Mouse (Mus musculus): ENCODE results near the gene Dupd1.

Dupd1 gene

DNA sequence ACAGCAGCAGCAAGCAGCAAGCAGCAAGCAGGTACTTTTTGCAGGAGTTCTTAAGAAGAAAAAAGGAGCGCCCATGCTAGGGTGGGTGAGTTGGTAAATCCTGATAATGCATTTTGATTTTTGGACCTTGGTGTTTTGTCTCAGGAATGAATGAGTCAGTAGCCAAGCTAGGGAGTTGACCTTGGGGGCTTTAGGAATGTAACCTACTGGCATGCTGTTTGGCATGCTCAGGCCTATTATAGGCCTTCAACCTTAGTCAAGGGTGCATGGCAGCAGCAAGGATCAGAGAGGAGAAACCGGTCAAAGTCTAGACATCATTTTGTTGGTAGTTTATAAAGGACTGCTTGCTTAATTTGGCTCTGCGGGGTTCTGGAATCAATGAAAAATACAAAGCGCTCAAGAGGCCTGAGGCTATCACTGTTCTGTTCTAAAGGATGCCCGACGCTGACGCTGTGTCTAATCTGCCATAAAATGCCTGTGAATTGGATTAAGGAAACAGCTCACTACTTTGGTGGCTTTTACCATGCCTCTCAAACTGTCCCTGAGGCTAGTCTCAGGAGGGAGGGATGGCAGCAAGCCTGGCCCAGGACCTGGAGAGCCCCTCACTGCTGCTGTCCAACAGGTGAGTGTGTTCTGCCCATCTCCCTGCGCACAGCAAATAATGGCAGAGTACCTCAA lies 7.8 kb upstream of the Dupd1 start:
- DNase-seq (ENCODE audit: low read depth), result no peak

DNA sequence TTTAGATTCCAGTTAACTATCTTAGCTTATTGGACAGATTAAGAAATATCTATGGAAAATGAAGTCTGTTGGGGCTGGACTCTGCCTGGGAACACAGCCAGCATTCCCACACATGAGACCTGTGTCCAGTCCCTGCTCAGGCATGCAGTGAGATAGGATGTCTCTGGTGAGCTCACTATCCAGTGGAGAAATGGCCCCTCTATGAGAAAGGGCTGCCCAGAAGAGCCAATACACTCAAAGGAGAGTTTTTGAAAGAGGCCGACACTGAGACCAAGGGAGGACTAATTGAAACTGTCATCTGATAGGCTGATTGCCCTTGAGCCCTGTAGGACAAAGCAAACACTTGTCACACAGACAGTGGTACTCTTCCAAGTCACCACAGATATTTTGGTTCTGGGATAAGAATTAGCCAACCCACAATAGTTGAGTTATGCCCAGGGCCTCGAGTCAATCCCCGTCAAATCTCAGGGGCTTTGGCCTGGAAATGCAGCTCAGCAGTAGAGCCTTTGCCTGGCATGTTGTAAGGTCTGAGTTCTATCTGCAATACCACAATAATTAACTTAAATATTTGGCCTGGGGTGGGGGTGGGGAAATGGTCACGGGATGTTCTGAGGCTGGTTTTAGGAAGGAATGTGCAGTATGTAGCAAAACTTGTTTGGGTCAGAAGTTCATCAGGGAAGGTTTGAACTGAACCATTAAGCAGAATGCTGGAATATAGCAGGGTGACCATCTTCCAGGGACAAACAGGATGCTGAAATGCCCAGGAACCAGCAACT lies 6.2 kb upstream of the Dupd1 start:
- DNase-seq (ENCODE audit: low read depth), result no peak

DNA sequence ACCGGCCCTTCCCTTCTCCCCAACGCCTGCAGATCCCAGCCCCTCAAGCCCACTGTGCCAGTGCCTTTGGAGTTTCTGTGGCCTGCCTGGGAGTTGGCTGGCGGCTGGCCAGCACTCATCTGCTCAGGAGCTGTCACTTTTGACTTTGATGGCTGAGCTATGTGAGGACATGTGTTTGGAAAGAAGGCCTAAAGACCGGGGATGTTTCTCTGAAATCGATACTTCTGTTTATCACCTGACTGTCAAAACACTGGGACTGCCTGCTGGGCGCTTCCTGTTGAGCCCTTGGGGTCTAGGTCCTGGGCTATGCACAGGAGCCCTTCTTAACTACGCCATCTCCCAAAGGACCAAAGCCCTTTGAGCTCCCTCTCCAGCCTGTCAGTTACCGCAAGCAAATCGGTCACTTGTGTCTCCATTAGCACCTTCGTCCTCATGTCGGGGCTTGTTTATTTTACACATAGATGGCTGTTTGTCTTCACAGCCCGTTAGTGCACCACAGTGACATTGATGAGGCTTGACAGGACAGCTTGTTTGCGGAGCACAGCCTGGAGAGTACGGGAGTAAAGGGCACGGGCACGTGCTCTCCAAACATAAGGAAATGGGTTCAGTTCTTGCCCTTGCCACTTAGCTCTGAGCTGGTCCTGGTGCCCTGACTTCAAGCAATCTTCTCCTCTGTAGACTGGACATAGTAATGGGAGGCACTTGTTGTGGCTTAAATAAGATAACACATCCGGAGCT lies 5.4 kb upstream of the Dupd1 start:
- DNase-seq (ENCODE audit: low read depth), result no peak

DNA sequence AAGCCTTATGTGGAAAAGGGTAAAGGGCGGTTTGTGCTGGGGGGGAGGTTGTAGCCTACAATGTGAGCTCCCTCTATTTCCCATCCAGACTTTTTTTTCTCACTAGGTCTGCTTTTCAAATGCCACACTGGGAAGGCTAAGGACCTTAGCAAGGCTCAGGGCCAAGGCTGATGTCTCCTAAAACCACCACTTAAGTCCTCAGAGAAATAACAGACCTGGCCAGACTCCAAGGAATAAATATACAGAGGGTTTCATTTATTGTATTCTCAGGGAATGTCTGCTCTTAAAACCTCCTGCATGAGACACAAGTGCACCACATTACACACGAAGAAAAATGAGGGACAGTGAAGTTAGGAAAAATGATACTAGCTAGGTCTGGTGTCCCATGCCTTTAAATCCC lies 3.1 kb downstream of the Dupd1 start:
- DNase-seq (ENCODE audit: low read depth), result no peak

DNA sequence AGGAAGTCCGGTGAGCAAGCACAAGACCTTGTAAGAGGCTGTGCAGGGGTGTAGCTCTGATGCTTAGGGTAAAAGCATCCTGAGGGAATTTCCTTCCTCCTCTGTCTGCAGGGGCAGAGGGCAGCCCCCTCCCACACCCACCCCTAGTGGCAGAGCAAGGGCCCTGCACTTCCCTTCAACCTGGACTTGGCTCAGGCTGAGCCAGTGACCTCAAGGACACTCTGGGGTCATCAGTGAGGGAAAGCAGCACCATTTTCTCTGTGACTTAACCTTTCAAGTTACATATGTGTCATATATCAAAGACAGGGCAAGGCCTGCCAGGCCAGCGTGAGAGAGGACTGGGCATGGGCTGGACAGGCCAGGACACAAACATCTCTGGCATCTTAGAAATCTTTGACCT lies 4.8 kb downstream of the Dupd1 start:
- no peak for DNase-seq (ENCODE audit: low read depth)

DNA sequence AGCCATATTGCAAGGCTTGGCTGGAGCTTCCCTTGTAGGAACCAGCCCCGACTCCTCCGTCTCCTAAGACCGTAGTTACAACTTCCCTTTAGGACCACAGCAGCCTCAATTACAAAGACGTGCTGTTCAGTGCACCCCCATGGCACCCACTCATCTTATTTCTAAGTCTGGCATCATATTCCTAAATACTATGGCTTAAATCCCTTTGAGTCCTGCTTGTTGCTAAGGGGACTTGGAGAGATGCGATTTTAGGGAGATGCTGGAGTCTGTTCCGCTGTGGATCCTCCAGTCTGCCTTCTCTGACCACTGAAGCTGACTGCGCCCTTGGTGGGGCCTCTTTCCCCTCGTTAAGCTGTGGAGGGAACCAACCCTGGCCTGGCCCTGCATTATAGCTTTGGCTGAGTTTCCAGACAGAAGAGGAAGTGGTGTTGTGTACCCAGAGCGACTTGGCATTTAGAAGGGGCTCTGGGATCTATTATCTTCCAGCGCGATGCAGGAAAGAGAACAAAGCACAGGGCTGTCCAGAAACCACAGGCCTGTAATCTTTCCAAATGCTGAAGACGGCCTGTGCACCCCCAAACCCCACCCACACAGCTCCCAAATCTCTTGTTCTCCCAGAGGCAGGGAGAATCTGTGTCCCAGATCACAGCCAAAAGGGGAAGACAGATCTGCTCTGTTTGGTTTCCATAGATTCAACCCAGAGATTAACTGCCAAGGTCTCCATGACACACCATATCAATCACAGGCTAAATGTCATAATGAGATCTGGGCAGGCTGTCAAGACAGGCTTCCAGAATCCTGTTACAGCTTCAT lies 7.4 kb downstream of the Dupd1 start:
- DNase-seq (ENCODE audit: low read depth), result peak; percentile 73

DNA sequence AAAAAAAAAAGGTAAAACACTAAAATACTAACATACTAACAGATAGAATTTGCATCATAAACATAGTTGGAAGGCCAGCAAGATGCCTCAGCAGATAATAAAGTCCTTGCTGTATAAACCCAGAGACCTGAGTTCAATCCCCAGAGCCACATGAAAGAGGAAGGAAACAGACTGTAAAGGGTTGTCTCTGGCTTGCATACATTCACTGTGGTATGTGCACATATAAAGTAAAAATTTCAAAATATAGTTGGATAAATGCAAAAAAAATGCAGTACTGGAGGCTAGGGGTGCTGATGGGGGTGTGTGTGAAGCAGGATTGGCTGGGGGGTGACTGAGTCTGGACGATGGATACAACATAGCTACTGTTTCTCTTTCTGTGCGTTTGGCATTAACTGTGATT lies 8.9 kb downstream of the Dupd1 start:
- DNase-seq (ENCODE audit: low read depth), result peak; percentile 40

DNA sequence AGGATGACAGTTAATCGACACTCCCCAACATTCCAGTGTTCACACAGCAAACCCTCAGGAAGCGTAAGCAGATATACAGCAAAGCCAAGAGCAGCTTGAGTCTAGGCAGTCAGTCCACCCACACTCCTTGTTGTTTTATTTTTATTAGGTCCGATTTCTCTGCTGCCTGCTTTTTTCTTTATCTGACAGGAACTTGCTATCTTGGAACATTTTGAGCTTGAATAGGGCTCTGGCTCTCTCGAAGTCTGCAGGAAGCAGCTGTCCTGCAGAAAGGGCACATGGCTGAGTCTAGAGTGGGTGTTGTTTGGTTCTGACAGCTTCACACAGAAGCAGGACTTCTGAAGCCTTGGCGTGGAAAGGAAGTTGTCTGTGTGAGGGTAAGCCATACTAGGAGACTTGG lies 11.1 kb downstream of the Dupd1 start:
- peak; percentile 32 for DNase-seq (ENCODE audit: low read depth)

DNA sequence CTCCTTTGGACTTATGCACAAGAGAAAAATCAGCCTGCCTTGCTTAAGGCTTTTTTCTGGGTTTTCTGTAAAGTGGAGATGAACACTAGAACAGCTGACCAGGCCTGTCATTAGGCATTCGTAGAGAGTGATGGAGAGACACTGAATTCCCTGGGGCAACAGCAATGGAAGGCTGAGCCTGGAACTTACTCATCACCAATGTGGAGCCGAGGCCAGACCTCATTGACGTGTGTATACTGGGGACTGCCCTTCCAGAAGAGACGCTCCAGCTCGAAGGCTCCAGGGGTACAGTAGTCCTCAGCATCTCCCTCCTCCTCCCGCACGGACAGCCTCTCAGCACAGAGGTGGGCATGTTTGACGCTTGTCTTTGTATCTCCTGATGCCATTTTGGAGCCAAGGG lies 11.7 kb downstream of the Dupd1 start:
- DNase-seq (ENCODE audit: low read depth), result no peak

DNA sequence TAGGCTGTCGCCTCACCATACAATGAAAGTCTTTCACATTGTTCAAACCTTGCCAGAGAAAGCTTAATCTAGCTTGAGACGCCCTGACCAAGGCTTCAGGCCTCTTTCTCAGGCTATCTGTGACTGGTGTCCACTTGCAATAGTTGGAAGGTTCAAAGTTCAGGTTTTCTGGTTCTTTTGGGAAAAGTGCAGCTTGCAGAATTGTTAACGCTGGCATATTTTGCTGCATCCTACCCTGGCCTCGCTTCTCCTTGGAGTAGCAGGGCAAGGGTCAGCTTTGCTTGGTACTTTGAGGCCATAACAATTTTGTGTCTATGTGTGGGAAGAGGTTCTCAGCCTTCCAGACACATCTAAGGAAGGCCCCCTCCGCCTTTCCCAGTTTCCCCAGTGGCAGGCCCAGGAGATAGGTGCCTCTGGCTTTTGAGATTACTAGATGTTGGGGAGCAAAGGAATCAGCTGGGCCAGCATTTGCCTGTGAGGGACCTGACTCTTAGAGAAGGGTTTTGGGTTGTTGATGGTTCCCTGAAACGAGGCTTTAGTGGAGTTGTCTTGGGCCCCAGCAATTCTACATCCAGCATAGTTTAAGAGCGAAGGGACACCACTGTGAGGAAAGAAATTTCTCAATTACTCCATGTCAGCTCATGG lies 18.1 kb downstream of the Dupd1 start:
- DNase-seq (ENCODE audit: low read depth), result no peak

DNA sequence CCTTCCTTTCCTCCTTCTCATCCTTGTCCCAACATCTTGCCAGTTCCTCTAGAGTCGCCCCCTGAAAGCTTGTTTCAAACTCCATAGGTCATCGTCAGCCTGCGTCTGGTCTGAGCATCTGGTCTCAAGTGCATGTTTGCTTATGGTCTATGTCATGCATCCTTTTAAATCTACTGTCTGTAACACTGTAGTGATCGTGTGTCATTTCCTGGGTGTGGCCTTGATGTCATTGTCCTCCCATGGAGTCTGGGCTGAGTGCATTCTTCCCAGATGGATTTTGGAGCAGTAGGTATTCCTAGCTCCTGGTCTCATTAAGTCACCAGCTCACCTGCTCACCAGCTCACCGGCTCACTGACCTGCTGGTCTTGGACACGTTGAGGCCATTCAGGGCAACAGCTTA lies 19.4 kb downstream of the Dupd1 start:
- DNase-seq (ENCODE audit: low read depth), result peak; percentile 38

DNA sequence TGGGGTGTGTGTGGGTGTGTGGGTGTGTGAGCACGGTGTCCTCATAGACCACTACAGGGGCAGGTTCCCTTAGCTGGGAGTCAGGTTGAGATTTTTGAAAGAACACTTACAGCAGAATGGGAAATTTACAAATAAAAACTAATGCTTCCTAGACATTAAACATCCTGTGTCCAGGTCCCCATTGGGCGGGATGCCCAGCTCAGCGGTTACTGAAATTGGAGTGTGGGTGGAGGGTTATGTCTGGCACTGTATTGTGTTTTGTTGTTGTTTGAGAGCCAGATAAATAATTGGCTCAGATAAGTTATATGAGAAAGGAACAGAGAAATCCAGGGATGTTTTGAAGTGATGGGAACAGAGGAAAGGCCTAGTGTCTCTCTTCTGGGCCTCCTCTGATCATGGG lies 23.3 kb downstream of the Dupd1 start:
- no peak for DNase-seq (ENCODE audit: low read depth)

DNA sequence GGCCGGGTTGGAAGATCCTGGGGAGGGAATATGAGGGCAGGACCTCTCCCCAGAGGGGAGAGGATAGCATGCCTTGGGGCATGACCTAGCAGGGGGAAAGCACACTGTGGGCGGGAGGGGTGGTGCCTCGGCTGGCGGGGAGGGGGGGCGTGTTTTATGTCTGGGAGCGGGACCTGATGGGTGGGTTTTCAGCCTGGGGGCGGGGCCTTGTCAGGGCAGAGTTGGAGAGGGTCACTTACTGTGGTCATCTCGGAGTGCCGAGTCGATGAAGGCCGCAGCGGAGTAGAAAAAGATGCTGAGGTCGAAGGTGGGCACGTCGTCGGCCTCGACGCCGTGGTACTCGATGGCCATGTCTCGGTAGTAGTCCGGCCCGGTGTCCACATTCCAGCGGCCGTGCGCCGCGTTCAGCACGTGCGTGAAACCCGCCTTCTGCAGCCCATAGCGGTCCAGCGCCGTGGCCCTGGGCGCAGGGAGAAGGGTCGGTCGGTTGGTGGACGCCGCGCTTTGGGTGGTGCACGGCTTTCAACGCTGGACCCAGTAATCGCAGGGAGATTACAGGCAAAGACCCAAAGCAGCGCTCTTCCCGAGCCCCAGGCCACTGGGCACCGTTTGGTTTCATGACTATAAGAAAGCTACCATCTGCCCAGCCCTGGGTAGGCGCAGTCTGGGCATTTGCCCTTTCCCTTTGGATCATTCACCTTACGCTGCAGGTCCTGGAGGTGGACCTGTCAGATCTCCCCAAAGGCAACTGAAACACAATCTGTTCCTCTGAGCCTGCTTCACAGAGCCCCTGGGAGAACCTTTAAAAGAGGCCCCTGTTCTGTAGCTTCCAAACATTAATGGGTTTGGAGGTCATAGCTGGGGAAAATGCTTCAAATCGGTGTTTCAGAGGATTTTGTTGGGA lies 27.7 kb downstream of the Dupd1 start:
- DNase-seq (ENCODE audit: low read depth), result no peak

DNA sequence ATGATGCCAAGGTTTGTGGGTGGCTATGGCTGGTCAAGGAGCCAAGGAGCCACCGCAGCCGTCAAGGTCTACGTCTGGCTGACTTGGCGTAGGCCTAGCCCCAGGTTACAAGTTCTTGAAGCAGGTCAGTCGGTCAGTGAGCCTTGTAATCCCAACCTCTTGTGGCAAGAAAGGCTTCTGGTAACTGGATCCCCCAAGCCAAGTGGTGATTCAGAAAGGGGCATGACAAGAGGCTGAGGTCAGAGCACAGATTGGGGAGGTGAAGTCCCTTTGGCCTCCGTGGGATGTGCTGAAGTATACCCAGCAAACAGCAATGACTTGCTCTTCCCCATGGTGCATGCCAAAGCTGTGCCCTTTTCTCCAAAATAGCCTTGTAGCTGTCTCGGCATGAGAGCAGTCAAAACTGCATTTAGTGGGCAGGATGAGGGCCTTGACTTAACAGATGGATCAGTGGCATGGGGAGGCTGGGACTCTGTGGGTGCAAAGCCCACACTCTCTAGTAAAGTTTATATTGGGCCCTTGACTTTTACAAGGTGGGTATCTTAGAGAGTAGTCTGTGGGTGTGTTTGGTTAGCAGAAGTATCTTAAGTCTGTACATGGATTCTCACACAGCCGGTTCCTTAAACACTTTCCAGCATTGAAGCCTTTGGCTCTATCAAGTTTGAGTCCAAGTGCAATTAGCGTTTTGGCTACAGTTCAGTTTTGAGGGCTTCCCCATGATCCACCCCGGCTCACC lies 28.8 kb downstream of the Dupd1 start:
- DNase-seq (ENCODE audit: low read depth), result no peak

DNA sequence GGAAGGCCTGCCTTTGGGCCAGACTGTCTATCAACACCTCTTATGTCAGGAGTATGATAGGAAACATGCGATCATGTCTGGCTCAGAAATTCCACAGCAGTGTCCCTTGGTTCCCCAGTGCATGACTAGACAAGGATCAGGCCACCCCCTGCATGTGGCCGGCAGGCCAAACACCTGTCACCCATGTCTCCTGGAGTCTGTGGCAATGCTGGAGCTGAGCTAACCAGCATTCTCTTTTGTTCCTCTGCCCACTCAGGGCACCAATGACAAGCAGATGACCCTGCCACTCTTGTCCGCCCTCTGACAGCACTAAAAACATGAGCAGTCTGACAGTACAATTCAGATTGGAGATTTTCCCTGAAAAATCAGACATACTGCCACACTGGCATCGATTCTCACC lies 30.5 kb downstream of the Dupd1 start:
- DNase-seq (ENCODE audit: low read depth), result no peak

DNA sequence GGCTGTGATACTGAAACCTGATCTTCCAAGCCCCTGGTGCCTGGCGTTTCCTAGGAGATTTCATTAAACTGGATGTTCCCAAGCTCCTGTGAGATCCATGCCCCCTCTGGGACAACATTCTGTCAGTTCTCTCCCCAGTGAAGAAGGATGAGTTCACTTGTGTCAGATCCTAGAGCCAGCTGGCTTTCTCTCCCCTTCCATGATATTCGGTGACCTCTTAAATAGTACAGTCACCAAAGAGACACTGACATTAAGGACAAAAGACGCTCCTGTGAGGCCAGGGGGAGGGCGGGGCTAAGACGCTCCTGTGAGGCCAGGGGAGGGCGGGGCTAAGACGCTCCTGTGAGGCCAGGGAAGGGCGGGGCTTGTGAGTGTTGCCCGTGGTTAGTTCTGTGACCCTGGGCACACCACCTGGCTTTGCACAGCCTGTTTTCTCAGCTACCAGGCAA lies 31.7 kb downstream of the Dupd1 start:
- DNase-seq (ENCODE audit: low read depth), result peak; percentile 75

DNA sequence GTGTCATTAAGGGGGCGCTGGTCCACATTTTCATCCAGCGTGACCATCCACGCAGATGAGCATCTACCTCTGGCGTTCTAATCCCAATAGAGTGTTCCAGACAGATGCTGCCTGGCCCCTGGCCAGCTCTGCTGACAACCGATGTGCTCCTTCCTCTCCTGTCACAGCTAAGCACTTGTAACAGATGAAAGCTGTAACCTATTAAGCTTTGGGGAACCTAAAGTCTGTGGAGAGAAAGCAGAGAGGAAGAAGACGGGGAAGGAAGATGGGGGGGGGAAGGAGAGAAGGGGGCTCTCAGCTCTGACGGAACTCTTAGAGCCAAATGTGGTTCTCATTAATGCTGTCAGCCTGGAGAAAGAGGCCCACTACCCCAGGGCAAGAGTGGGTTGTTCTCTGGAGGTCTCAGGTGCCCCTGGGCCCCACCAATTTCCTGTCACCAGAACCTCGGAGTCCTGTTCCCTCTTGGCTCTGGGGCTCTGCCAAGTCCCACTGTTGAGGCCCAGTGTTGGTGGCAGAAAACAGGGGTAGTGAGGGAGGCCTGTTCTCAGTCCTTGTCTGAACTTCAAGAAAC lies 34.7 kb downstream of the Dupd1 start:
- DNase-seq (ENCODE audit: low read depth), result peak; percentile 33

DNA sequence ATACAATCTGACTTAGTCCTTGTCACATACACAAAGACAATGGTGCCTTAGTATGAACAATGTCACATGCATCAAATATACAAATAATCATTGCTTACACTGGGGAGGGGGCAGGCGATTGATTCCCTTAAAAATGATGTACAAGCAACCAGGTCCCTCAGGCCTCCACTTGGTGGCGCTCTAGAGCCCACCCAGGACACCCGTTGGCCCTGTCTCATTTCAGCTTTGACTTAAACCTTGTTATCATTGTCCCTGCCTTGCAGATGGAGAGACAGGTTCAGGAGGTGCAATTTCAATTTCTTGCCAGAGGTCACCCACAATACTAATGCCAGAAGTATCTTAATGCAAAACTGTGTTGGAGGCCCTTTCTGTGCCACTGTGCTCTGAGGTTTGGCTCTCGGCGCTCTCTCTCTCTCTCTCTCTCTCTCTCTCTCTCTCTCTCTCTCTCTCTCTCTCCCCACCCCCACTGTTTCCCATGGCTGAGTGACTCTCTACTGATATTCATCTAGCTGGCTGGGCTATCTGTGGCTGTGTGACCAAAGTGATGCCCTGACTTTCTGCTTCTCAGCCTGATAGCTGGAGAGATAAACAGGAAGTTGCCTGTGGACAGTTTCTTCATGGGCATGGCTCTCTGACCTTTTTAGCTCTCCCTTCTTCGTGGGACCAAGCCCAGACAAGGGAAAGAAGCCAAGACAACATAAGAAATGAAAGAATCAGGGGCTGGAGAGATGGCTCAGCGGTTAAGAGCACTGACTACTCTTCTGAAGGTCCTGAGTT lies 35.7 kb downstream of the Dupd1 start:
- DNase-seq (ENCODE audit: low read depth), result peak; percentile 81

DNA sequence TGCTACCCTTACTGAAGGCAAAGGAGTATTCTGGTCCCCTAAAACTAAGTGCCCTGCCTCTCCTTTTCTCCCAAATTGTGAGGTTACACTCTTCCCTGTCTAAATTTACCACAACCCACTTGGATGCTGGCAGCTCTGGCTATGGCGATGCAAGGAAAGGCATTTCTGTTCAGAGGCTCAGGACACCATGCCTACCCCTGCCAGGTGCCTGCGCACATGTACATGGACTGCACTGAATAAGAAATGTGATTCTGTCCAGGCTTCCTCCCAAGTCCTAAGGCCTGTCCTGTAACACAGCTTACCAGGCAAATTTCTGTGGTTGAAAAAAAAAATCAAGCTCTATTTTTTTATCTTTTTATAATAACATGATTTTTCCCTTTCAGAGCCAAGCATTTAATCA lies 38.2 kb downstream of the Dupd1 start:
- no peak for DNase-seq (ENCODE audit: low read depth)

Measured in 416B (cell line).